Mouse (Mus musculus): Measurements from ENCODE around the gene Ddr2. TPM values are rescaled to one million over a fixed set of nuclear protein-coding genes. Genes with fewer than 3 reads are reported as not detected.

Gene Ddr2
- polyA plus RNA-seq (2014; fragmentation: Illumina TruSeq; extraction: RNeasy Lipid Tissue Mini Kit (QIAGEN cat#74804); ENCODE audit: low read depth, low replicate concordance), result 57.8 TPM

GRCm38 (mm10) chr1:170110516-170111332 is at the start of gene Ddr2:
Gene Ddr2, minus strand, starts transcription at chr1:170110762.

GRCm38 (mm10) chr1:169968792-169969515 is 141.6 kb downstream of the Ddr2 start, which contains the start of gene Hsd17b7:
Gene Hsd17b7, minus strand, starts transcription at chr1:169969241.

DNA sequence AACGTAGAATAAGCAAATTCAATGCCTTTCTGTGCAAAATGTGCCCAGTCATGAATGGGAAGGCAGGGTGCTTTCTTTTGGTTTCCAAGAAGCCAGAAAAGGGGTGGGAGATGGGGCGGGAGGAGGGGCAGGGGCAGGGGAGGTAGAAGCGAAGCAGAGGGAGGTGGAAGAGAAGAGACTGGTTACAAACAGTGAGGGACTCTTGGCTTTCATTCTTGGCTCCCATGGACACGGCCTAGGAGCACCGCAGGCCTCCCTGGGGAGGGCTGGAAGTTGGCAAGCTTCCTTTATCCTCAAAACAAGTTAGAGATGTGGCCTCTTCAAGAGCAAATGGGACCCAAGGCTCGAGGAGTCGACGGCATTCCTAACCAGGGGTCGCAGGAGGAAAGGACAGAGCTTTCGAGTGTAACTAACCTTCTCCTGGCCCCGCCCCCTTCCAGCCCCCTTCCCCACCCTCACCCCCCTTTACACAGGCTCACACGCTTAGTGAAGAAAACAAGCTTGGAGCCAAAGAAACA is 182.0 kb downstream of the Ddr2 start, which contains the start of gene Ccdc190:
Gene Ccdc190, plus strand, starts transcription at position 195 of the 518 bp plus-strand sequence.

Other genes with a start within 250 kb of the Ddr2 start
- gene Ccdc190, start 182.1 kb downstream of the Ddr2 start, polyA plus RNA-seq (2014; fragmentation: Illumina TruSeq; extraction: RNeasy Lipid Tissue Mini Kit (QIAGEN cat#74804); ENCODE audit: low read depth, low replicate concordance), result not detected
- 18.1 TPM for gene Hsd17b7, start 141.5 kb downstream of the Ddr2 start, polyA plus RNA-seq (2014; fragmentation: Illumina TruSeq; extraction: RNeasy Lipid Tissue Mini Kit (QIAGEN cat#74804); ENCODE audit: low read depth, low replicate concordance)
- gene Uap1, start 64.2 kb upstream of the Ddr2 start, polyA plus RNA-seq (2014; fragmentation: Illumina TruSeq; extraction: RNeasy Lipid Tissue Mini Kit (QIAGEN cat#74804); ENCODE audit: low read depth, low replicate concordance), result 245 TPM
- gene Uhmk1, start 104.6 kb upstream of the Ddr2 start, polyA plus RNA-seq (2014; fragmentation: Illumina TruSeq; extraction: RNeasy Lipid Tissue Mini Kit (QIAGEN cat#74804); ENCODE audit: low read depth, low replicate concordance), result 98.4 TPM
- gene Sh2d1b2, start 122.0 kb upstream of the Ddr2 start, polyA plus RNA-seq (2014; fragmentation: Illumina TruSeq; extraction: RNeasy Lipid Tissue Mini Kit (QIAGEN cat#74804); ENCODE audit: low read depth, low replicate concordance), result not detected
- 0.98 TPM for gene Sh2d1b1, start 166.6 kb upstream of the Ddr2 start, polyA plus RNA-seq (2014; fragmentation: Illumina TruSeq; extraction: RNeasy Lipid Tissue Mini Kit (QIAGEN cat#74804); ENCODE audit: low read depth, low replicate concordance)
- gene Gm7694, start 195.6 kb upstream of the Ddr2 start, polyA plus RNA-seq (2014; fragmentation: Illumina TruSeq; extraction: RNeasy Lipid Tissue Mini Kit (QIAGEN cat#74804); ENCODE audit: low read depth, low replicate concordance), result 4.1 TPM
- gene Spata46, start 198.0 kb upstream of the Ddr2 start, polyA plus RNA-seq (2014; fragmentation: Illumina TruSeq; extraction: RNeasy Lipid Tissue Mini Kit (QIAGEN cat#74804); ENCODE audit: low read depth, low replicate concordance), result not detected